Mouse (Mus musculus) midbrain, embryonic 16.5 days (tissue): ENCODE measurements around the gene Ccnf. TPM values are rescaled to one million over a fixed set of nuclear protein-coding genes. Genes with fewer than 3 reads are reported as not detected.

Experiments
- ATAC-seq: fragments of 200-750 bp; cut with Nextera tagmentation; 2 replicates; pipeline ENCODE4 v1.8.0; 2017; ENCODE audit warnings: moderate TSS enrichment
- H3K27ac ChIP-seq: fragments of 300-500 bp; sonication (generic); 2 replicates; pipeline ENCODE4 v1.5.1; 2014; ENCODE audit warnings: mild to moderate bottlenecking, low read length, mixed read lengths
- H3K27me3 ChIP-seq: fragments of 300-500 bp; sonication (generic); 2 replicates; pipeline ENCODE4 v1.6.1; 2014; ENCODE audit warnings: low read depth, low read length, mixed read lengths; ENCODE audit not compliant: control insufficient read depth, insufficient read depth
- H3K36me3 ChIP-seq: fragments of 300-500 bp; sonication (generic); 2 replicates; pipeline ENCODE4 v1.6.1; 2014; ENCODE audit warnings: mild to moderate bottlenecking, low read length, moderate library complexity, mixed read lengths; ENCODE audit not compliant: control insufficient read depth, insufficient read depth
- H3K4me1 ChIP-seq: fragments of 300-500 bp; sonication (generic); 2 replicates; pipeline ENCODE4 v1.6.1; 2014; ENCODE audit warnings: mild to moderate bottlenecking, low read length, mixed read lengths; ENCODE audit not compliant: control insufficient read depth, insufficient read depth
- H3K4me2 ChIP-seq: fragments of 300-500 bp; sonication (generic); 2 replicates; pipeline ENCODE4 v1.6.1; 2014; ENCODE audit warnings: mild to moderate bottlenecking, low read length, mixed read lengths
- H3K4me3 ChIP-seq: fragments of 300-500 bp; sonication (generic); 2 replicates; pipeline ENCODE4 v1.5.1; 2014; ENCODE audit warnings: low read depth, mild to moderate bottlenecking, low read length, moderate library complexity, mixed read lengths
- H3K9ac ChIP-seq: fragments of 300-500 bp; sonication (generic); 2 replicates; pipeline ENCODE4 v1.6.1; 2014; ENCODE audit warnings: low read depth, low read length, mixed read lengths
- H3K9me3 ChIP-seq: fragments of 300-500 bp; sonication (generic); replicated peaks from 2 replicates; pipeline ENCODE4 v1.6.1; 2014; ENCODE audit warnings: mild to moderate bottlenecking, low read length, mixed read lengths; ENCODE audit not compliant: control insufficient read depth, poor library complexity, severe bottlenecking
- WGBS: fragments of 180-500 bp; shearing (Covaris S2); extraction: QIAGEN DNeasy Blood & Tissue Kit; methylation state at CpG from one replicate; pipeline ENCODE4 v1.1.7; 2014; 5-methylcytosine and 5-hydroxymethylcytosine counted together
- polyA plus RNA-seq: library from polyadenylated mRNA; unstranded; fragments of >200 nt; fragmentation: Nextera tagmentation; extraction: Ambion mirVana; gene quantifications from 2 replicates; pipeline ENCODE4 v1.2.1, GENCODE M21; 2015

Ccnf gene
- polyA plus RNA-seq, 1 experiment from 2014 or later = 12.7 TPM

- H3K4me1 ChIP-seq = peaks cover 69% of the 10 kb centered on the region
- H3K9ac ChIP-seq = peak overlapping the region; percentile 84
- 0 out of 2 replicates have a peak overlapping the region, but pooled peaks have one; percentile 69 for H3K27ac ChIP-seq
- H3K4me2 ChIP-seq = peak overlapping the region; percentile 95
- H3K36me3 ChIP-seq = no peaks in the 10 kb centered on the region
- no peak for ATAC-seq
- H3K4me3 ChIP-seq = peak overlapping the region; percentile 51
- H3K9me3 ChIP-seq = no peaks in the 10 kb centered on the region
- 62% methylated on average over 34 of the region's 34 CpGs for WGBS
- no peaks in the 10 kb centered on the region; the same call in 1 of the 2 replicates for H3K27me3 ChIP-seq
Measured at GRCm38 (mm10) chr17:24207768-24208640, 43.3 kb downstream of the Ccnf start.

GRCm38 (mm10) chr17:24206451-24207351, 44.6 kb downstream of the Ccnf start:
- 6% methylated on average over 62 of the region's 62 CpGs for WGBS
- Histone ChIP-seq H3K27me3 (no peaks in the 10 kb centered on the region; the same call in 1 of the 2 replicates), H3K27ac (peak overlapping the region; percentile 86), H3K9me3 (no peaks in the 10 kb centered on the region), H3K9ac (peak overlapping the region; percentile 79), H3K4me1 (peaks cover 69% of the 10 kb centered on the region), H3K4me2 (peak overlapping the region; percentile 95), H3K36me3 (no peaks in the 10 kb centered on the region), H3K4me3 (peak overlapping the region; percentile 79)
- peak; percentile 16 for ATAC-seq

GRCm38 (mm10) chr17:24205908-24206361, 45.3 kb downstream of the Ccnf start:
- Histone ChIP-seq H3K9me3 (no peaks in the 10 kb centered on the region), H3K4me2 (peak overlapping the region; percentile 95), H3K4me1 (peaks cover 62% of the 10 kb centered on the region), H3K9ac (peak overlapping the region; percentile 93), H3K4me3 (peak overlapping the region; percentile 79), H3K27me3 (no peaks in the 10 kb centered on the region; the same call in 1 of the 2 replicates), H3K36me3 (no peaks in the 10 kb centered on the region), H3K27ac (peak overlapping the region; percentile 86)
- WGBS = 5% methylated on average over 15 of the region's 15 CpGs
- ATAC-seq = peak; percentile 41

- Histone ChIP-seq H3K36me3 (no peaks in the 10 kb centered on the region), H3K4me2 (peak within 1 kb of the TSS; percentile 95), H3K4me3 (peak within 1 kb of the TSS; percentile 79), H3K27ac (peak within 1 kb of the TSS; percentile 86), H3K9ac (peak within 1 kb of the TSS; percentile 93), H3K9me3 (no peaks in the 10 kb centered on the region), H3K4me1 (peaks cover 59% of the 10 kb centered on the region), H3K27me3 (no peaks in the 10 kb centered on the region; the same call in 1 of the 2 replicates)
- ATAC-seq = peak; percentile 79
- WGBS = 0% methylated on average over 57 of the region's 65 CpGs
Measured at GRCm38 (mm10) chr17:24205284-24205888, 45.9 kb downstream of the Ccnf start, which contains the start of gene Tbc1d24. Gene Tbc1d24 (minus strand): TSS chr17:24205562.

GRCm38 (mm10) chr17:24204846-24205245, 46.4 kb downstream of the Ccnf start:
- H3K9ac ChIP-seq = peak overlapping the region; percentile 93
- peak overlapping the region; percentile 79 for H3K4me3 ChIP-seq
- no peaks in the 10 kb centered on the region for H3K36me3 ChIP-seq
- H3K9me3 ChIP-seq = no peaks in the 10 kb centered on the region
- 0 out of 2 replicates have a peak, but pooled peaks have one; percentile 1 for ATAC-seq
- H3K4me1 ChIP-seq = peaks cover 59% of the 10 kb centered on the region
- H3K4me2 ChIP-seq = peak overlapping the region; percentile 95
- WGBS = 12% methylated on average over 7 of the region's 7 CpGs
- H3K27ac ChIP-seq = peak overlapping the region; percentile 86
- H3K27me3 ChIP-seq = no peaks in the 10 kb centered on the region; the same call in 1 of the 2 replicates

- no peaks in the 10 kb centered on the region for H3K9me3 ChIP-seq
- no peaks in the 10 kb centered on the region for H3K36me3 ChIP-seq
- peaks cover 52% of the 10 kb centered on the region for H3K4me1 ChIP-seq
- WGBS = 64% methylated on average over 3 of the region's 3 CpGs
- peak overlapping the region; percentile 93 for H3K9ac ChIP-seq
- H3K27me3 ChIP-seq = no peaks in the 10 kb centered on the region; the same call in 1 of the 2 replicates
- ATAC-seq = no peak
- H3K4me2 ChIP-seq = peak overlapping the region; percentile 95
- H3K27ac ChIP-seq = no peak overlapping the region
- H3K4me3 ChIP-seq = peak overlapping the region; percentile 79
Measured at GRCm38 (mm10) chr17:24203611-24204534, 47.4 kb downstream of the Ccnf start.

- 30% methylated on average over 4 of the region's 4 CpGs for WGBS
- peak overlapping the region; percentile 95 for H3K4me2 ChIP-seq
- H3K36me3 ChIP-seq = no peaks in the 10 kb centered on the region
- H3K27me3 ChIP-seq = no peaks in the 10 kb centered on the region; the same call in 1 of the 2 replicates
- peaks cover 44% of the 10 kb centered on the region for H3K4me1 ChIP-seq
- H3K9ac ChIP-seq = peak overlapping the region; percentile 35; the same call in 1 of the 2 replicates
- ATAC-seq = no peak
- H3K9me3 ChIP-seq = no peaks in the 10 kb centered on the region
- no peak overlapping the region for H3K4me3 ChIP-seq
- H3K27ac ChIP-seq = no peak overlapping the region
Measured at GRCm38 (mm10) chr17:24203068-24203467, 48.2 kb downstream of the Ccnf start.
